Mouse (Mus musculus) adrenal gland, adult 8-10 months (tissue): ENCODE results near the gene Hspb3. TPM values are rescaled to one million over a fixed set of nuclear protein-coding genes. Genes with fewer than 3 reads are reported as not detected.

Experiments used
- DNase-seq: peaks from one replicate; pipeline ENCODE4 v3.0.0; 2022
- total RNA-seq, 4 experiments: library from RNA; stranded (reverse); gene quantifications; 2 replicates each; pipeline ENCODE4 v1.2.4; 2022

The Hspb3 gene
- not detected for total RNA-seq

GRCm38 (mm10) chr13:113663151-113663779, at the start of gene Hspb3:
Gene Hspb3, minus strand, starts transcription at chr13:113663676.
- DNase-seq: peak; percentile 14

GRCm38 (mm10) chr13:113713186-113713585, 49.7 kb upstream of the Hspb3 start:
- no peak for DNase-seq

- no peak for DNase-seq
These were observed 42.7 kb upstream of the Hspb3 start for GRCm38 (mm10) chr13:113706183-113706582.

- no peak for DNase-seq
These were observed 37.7 kb upstream of the Hspb3 start for GRCm38 (mm10) chr13:113701185-113701584.

GRCm38 (mm10) chr13:113699928-113700327, 36.5 kb upstream of the Hspb3 start:
- DNase-seq: no peak

GRCm38 (mm10) chr13:113699415-113699873, 36.0 kb upstream of the Hspb3 start:
- DNase-seq: no peak

GRCm38 (mm10) chr13:113696838-113697321, 33.4 kb upstream of the Hspb3 start:
- no peak for DNase-seq

GRCm38 (mm10) chr13:113693383-113693782, 29.9 kb upstream of the Hspb3 start:
- no peak for DNase-seq

- DNase-seq: no peak
These were observed 28.2 kb upstream of the Hspb3 start for GRCm38 (mm10) chr13:113691644-113692043.

- no peak for DNase-seq
These were observed 26.4 kb upstream of the Hspb3 start for GRCm38 (mm10) chr13:113689883-113690282.

GRCm38 (mm10) chr13:113686691-113687121, 23.2 kb upstream of the Hspb3 start:
- DNase-seq: peak; percentile 12

- DNase-seq: no peak
These were observed 19.3 kb upstream of the Hspb3 start for GRCm38 (mm10) chr13:113682821-113683220.

GRCm38 (mm10) chr13:113680646-113681045, 17.2 kb upstream of the Hspb3 start:
- DNase-seq: no peak

- DNase-seq: peak; percentile 9
These were observed 6.1 kb upstream of the Hspb3 start for GRCm38 (mm10) chr13:113669459-113670077.

- DNase-seq: no peak
These were observed 407 bp upstream of the Hspb3 start for GRCm38 (mm10) chr13:113663883-113664282.

GRCm38 (mm10) chr13:113661826-113662271, 1.6 kb downstream of the Hspb3 start:
- DNase-seq: no peak

- DNase-seq: no peak
These were observed 2.7 kb downstream of the Hspb3 start for GRCm38 (mm10) chr13:113660576-113661310.

- no peak for DNase-seq
These were observed 6.3 kb downstream of the Hspb3 start for GRCm38 (mm10) chr13:113657204-113657603.

- DNase-seq: no peak
These were observed 6.8 kb downstream of the Hspb3 start for GRCm38 (mm10) chr13:113656639-113657038.

GRCm38 (mm10) chr13:113655511-113655910, 8.0 kb downstream of the Hspb3 start:
- no peak for DNase-seq

- DNase-seq: no peak
These were observed 22.4 kb downstream of the Hspb3 start for GRCm38 (mm10) chr13:113640944-113641597.

GRCm38 (mm10) chr13:113638914-113639313, 24.6 kb downstream of the Hspb3 start:
- no peak for DNase-seq

GRCm38 (mm10) chr13:113635799-113636222, 27.7 kb downstream of the Hspb3 start:
- no peak for DNase-seq
